Mouse (Mus musculus) ES-E14 (cell line): ENCODE results near the gene Gpd1.

Experiments used
- CHD2 ChIP-seq: IDR thresholded peaks from 2 replicates; pipeline ENCODE4 v1.6.1; 2014; ENCODE audit warnings: mild to moderate bottlenecking, low read depth, low read length, inconsistent platforms
- HCFC1 ChIP-seq: IDR thresholded peaks from 2 replicates; pipeline ENCODE4 v1.6.1; 2012; ENCODE audit warnings: low read length, inconsistent platforms, borderline replicate concordance; ENCODE audit not compliant: insufficient read depth
- ZNF384 ChIP-seq: IDR thresholded peaks from 2 replicates; pipeline ENCODE4 v1.6.1; 2012; ENCODE audit warnings: low read depth, low read length, inconsistent platforms

DNA sequence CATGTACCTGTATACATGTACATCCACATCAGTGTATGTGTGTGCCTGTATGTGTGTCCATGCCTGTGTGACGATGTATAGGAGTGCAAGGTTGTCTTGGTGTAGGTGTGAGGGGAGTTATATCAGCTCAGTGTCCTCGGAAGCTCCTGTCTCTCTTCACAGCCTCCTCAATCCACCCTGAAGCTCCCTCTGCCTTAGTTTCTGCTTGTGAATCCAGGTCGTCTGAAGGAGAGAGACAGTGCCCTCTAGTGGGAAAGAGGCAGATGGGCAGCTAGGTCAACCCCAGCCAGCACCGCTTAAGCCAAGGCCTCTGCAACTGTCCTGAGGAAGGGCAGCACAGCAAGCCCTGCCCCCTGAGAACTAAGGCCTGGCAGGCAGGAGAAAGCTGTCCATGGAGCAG lies 28.6 kb upstream of the Gpd1 start:
- TF ChIP-seq HCFC1, result no peak
- TF ChIP-seq ZNF384, result no peak
- no peak for TF ChIP-seq CHD2
